Mouse (Mus musculus): ENCODE results near the gene Gab2.

The Gab2 gene

GRCm38 (mm10) chr7:97248136-97248535, 166.8 kb downstream of the Gab2 start:
- DNase-seq (ENCODE audit: low read depth in 1 of 2, low spot score in 2 of 2), result no peak

DNA sequence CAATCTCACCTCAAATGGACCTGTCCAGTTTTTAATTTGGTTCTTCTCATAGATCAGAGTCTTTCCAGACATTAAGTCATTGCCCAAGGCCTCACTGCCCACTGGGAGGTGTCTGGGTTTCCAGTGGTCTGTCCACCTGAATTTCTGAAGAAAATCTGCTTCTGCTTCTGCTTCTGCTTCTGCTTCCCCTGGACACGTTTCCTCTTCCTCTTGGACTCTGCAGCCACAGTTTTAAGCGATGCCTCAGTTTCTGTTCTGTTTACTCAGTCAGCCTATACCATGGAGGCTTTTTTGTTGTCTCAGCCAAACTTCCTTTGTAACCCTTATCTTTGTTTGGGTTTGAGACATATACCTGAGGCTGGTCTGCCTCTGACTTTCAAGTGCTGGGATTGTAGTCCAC, 170.3 kb downstream of the Gab2 start:
- peak; percentile 20 to 27 for DNase-seq (ENCODE audit: low read depth in 1 of 2, low spot score in 2 of 2)

DNA sequence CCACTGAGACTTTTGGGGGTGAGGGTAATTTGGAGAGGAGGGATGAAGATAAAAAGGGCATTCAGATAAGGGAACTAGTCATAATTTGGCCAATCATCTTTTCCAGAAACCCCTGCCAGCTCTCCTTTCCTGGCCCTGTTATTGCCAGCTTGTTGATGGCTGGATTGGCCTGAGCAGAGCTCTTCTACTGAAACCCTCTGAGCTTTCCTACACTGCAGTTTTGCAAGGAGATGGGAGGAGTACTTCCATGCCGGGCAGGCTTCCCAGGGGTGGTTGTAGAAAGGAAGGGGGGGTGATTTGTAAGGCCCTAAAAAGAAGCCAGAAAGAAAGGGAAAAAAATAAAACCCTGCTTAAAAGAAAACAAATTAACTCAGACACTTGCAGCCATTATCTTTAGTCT, 181.2 kb downstream of the Gab2 start:
- no peak for DNase-seq (ENCODE audit: low read depth in 1 of 2, low spot score in 2 of 2)

GRCm38 (mm10) chr7:97270367-97270766, 189.0 kb downstream of the Gab2 start:
- DNase-seq (ENCODE audit: low read depth in 1 of 2, low spot score in 2 of 2), result no peak

DNA sequence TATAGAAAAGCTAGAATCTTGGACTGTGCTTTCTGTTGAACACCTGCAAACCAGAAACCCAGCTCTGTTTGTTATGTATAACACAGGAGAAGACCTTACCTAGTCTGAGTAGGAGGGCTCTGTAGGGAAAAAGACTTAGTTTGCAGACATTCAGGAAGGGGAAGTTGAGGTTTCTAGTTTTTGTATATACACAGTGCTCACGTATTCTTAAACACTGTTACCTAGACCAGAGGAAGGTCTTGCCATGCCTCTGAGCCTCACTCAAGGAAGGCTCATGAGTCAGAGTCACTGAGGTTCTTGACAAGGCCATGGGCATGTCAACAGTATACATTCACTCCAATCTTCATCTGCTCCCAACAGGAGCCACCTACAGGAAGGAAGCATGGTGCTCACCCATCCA, 189.7 kb downstream of the Gab2 start:
- no peak for DNase-seq (ENCODE audit: low read depth in 1 of 2, low spot score in 2 of 2)

GRCm38 (mm10) chr7:97296986-97297385, 215.6 kb downstream of the Gab2 start:
- DNase-seq (ENCODE audit: low read depth in 1 of 2, low spot score in 2 of 2), result no peak

GRCm38 (mm10) chr7:97297466-97297865, 216.1 kb downstream of the Gab2 start:
- peak in 1 of 2 experiments; percentile 35 for DNase-seq (ENCODE audit: low read depth in 1 of 2, low spot score in 2 of 2)

GRCm38 (mm10) chr7:97298279-97298678, 216.9 kb downstream of the Gab2 start:
- DNase-seq (ENCODE audit: low read depth in 1 of 2, low spot score in 2 of 2), result no peak

DNA sequence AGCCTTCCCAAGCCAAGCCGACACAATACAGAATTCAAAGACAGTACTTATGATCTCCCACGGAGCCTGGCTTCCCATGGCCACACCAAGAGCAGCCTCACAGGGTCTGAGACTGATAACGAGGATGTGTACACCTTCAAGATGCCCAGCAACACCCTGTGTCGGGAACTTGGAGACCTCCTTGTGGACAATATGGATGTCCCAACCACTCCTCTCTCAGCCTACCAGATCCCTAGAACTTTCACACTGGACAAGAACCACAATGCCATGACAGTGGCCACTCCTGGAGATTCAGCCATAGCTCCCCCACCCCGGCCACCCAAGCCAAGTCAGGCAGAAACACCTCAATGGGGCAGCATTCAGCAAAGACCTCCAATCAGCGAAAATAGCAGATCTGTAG, 217.6 kb downstream of the Gab2 start:
- no peak for DNase-seq (ENCODE audit: low read depth in 1 of 2, low spot score in 2 of 2)

DNA sequence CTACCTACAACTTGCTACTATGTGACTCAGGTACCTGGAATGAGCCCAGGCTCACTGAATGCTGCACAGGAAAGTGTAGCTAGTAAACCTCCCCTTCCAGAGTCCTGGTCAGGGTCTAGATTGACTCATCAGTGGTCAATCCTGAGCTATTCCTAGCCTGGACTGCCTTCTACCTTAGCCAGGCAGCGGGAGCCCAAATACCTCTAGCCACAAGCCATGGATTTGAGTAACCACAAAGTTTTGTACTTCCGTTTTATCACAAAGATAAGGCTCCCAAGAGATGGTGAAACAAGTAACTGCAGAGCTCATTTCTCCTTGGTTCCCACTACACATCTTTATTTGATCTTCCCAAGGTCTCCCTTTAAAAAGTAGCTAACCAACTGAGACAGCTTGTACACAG, 219.5 kb downstream of the Gab2 start:
- DNase-seq (ENCODE audit: low read depth in 1 of 2, low spot score in 2 of 2), result no peak

GRCm38 (mm10) chr7:97301321-97301720, 219.9 kb downstream of the Gab2 start:
- DNase-seq (ENCODE audit: low read depth in 1 of 2, low spot score in 2 of 2), result no peak

DNA sequence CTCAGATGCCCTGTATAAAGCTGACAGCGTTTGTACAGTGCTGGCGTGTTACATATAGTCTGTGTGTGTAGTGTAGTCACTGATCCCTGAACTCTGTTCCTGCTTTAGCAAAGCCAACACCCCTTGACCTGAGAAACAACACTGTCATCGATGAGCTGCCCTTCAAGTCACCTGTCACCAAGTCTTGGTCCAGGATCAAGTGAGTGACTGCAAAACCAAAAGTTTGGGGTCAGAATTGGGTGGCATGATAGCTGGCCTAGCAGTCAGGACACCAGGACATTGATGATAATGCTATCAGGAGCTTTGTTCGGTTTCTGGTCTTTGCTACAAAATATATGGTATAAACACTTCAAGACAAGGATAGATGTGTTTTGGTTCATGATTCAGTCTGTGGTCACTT, 220.9 kb downstream of the Gab2 start:
- DNase-seq (ENCODE audit: low read depth in 1 of 2, low spot score in 2 of 2), result no peak

GRCm38 (mm10) chr7:97302876-97303275, 221.5 kb downstream of the Gab2 start:
- no peak for DNase-seq (ENCODE audit: low read depth in 1 of 2, low spot score in 2 of 2)

DNA sequence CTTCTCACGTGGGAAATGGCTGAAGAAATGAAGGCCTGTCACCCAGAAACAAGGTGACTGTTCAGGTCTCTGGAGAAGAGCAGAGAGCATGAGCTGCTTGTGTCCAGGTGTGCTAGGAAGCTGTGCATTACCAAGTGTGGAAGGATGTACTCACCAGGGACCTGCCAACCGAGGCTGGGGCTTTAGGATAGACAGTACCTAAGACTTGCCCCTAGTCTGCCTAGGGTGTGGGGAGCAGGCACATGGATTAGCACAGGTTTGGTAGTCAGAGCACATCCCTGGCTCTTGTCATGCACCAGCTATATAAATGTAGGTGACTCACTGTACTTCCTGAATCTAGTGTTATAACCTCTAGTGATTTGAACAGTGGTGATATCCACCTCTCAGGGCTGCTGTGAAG, 222.2 kb downstream of the Gab2 start:
- DNase-seq (ENCODE audit: low read depth in 1 of 2, low spot score in 2 of 2), result no peak

DNA sequence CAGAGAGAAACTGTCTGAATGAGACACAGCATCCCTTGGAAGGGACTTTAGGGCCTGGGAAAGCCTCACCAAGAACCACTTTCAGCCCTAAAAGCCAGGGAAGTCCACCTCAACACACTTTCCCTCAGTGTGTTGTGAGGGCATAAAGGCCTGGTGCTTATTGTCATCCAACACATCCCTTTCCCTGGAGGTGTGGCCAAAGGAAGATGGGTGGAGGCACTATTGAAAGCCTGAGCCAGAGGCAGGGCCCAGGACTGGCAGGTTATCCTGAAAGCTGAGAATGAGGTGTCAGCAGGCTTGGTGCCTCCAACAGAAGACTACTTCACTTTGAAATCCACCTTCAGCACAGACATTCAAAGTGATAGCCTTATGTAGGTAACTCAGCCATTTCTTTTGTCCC, 223.1 kb downstream of the Gab2 start:
- DNase-seq (ENCODE audit: low read depth in 1 of 2, low spot score in 2 of 2), result no peak

GRCm38 (mm10) chr7:97305206-97305605, 223.8 kb downstream of the Gab2 start:
- no peak for DNase-seq (ENCODE audit: low read depth in 1 of 2, low spot score in 2 of 2)

- no peak for DNase-seq (ENCODE audit: low read depth in 1 of 2, low spot score in 2 of 2)
Observed at GRCm38 (mm10) chr7:97306813-97307212, 225.4 kb downstream of the Gab2 start.

DNA sequence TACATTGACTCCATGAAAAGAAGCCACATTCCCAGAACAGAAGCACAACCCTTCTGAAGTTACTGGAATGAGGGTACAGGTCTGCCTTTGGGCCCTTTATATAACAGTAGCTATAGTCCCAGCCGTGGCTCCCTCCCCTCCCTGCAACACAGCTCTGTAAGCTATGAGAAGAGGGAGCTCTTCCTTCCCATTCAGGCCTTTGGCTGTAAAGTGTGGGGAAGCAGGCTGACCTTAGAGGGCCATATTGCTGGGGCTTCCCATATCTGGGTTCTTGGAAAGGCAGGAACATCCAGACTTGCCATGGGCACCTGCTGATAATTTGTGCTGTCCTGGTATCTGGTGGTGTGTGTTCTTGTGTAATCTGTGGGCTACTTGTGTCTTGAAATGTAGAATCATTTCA, 226.2 kb downstream of the Gab2 start:
- no peak for DNase-seq (ENCODE audit: low read depth in 1 of 2, low spot score in 2 of 2)

GRCm38 (mm10) chr7:97309461-97310340, 228.3 kb downstream of the Gab2 start:
- DNase-seq (ENCODE audit: low read depth in 1 of 2, low spot score in 2 of 2), result no peak

DNA sequence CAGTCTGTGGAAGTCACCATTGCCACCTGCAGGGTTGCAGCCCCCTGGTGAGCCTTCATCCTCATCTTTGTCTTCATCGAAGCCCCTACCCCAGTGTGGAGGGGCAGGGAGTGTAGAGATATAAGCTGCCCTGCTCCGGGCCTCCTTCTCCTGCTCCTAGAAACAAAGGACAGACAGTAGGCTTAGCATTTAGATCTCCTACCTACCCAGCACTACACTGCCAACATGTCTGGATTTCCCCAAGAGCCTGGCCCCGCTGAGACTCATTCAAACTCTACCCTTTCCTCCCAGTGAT, 228.9 kb downstream of the Gab2 start:
- no peak for DNase-seq (ENCODE audit: low read depth in 1 of 2, low spot score in 2 of 2)

GRCm38 (mm10) chr7:97311620-97312019, 230.2 kb downstream of the Gab2 start:
- DNase-seq (ENCODE audit: low read depth in 1 of 2, low spot score in 2 of 2), result no peak

GRCm38 (mm10) chr7:97312196-97312595, 230.8 kb downstream of the Gab2 start:
- no peak for DNase-seq (ENCODE audit: low read depth in 1 of 2, low spot score in 2 of 2)

DNA sequence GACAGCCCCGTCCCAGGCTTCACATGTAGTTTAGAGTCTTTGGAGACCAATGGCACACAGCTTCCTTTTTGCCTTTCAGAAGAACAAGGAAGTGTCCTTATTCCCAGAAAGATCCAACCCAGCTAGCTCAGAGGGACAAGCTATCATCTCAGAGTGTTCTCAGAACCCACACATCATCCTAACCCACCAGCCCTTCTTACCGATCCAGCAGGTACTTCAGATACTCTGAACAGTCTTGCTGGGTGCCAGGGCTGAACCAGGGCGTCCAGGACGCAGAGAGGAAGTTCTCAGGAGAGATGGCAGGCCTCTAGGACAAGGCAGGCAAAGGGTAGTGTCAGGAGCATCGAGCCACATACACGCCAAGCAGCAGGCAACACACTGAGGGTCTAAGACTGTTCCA, 231.5 kb downstream of the Gab2 start:
- DNase-seq (ENCODE audit: low read depth in 1 of 2, low spot score in 2 of 2), result no peak
